Mouse (Mus musculus) mature B cell (primary cell): ENCODE measurements around the gene Zfp985.
"Not testable (repeated sequence)": the region's sequence is repeated elsewhere in the genome, so short reads cannot be mapped to it uniquely, and the experiment has no call there.

Source experiments
- in situ Hi-C: fragments of 300-500 bp; cut with MboI; formaldehyde crosslinking; loops from 2 replicates; pipeline ENCODE4 v1.14.3; 2019

The Zfp985 gene

GRCm38 (mm10) chr4:147605521-147605920 is 52.4 kb downstream of the Zfp985 start:
- in situ Hi-C loops: no loop called here

DNA sequence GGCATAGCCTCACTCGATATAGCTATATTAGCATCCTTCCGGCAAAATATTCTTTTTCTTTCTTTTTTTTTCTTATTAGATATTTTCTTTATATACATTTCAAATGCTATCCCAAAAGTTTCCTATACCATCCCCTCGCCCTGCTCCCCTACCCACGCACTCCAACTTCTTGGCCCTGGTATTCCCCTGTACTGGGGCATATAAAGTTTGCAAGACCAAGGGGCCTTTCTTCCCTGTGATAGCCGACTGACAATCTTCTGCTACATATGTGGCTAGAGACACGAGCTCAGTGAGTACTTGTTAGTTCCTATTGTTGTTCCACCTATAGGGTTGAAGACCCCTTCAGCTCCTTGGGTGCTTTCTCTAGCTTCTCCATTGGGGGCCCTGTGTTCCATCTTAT is 53.4 kb downstream of the Zfp985 start:
- in situ Hi-C loops: not testable (repeated sequence)

DNA sequence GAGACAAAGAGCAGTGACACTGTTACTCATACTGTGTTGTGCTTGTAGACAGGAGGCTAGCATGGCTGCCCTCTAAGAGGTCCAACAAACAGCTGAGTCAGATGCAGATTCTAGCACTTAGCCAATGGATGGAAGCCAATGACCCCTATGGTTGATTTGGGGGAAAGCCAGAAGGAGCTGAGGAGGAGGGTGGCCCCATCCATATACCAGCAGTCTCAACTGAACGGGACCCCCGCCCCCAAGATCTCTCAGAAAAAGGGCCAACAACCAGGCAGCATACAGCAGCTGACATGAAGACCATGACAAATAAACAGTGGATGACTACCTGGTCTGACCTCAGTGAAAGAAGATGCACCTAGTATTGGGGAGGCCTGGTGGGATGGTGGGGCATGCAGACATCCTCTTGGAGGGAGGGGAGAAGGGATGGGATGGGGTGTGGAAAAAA is 80.8 kb downstream of the Zfp985 start:
- in situ Hi-C loops: not testable (repeated sequence)
